Mouse (Mus musculus) embryonic facial prominence, embryonic 11.5 days (tissue): Measurements from ENCODE around the gene Utp15. TPM values are rescaled to one million over a fixed set of nuclear protein-coding genes. Genes with fewer than 3 reads are reported as not detected.

Experiments
- ATAC-seq: fragments of 200-750 bp; cut with Nextera tagmentation; replicated peaks from 2 replicates; pipeline ENCODE4 v1.8.0; 2017; ENCODE audit warnings: low read depth; ENCODE audit not compliant: insufficient number of reproducible peaks, low FRiP score, low TSS enrichment
- DNase-seq: peaks from one replicate; pipeline ENCODE4 v3.0.0-alpha.2; 2015; ENCODE audit warnings: low spot score
- H3K27ac ChIP-seq: fragments of 300-500 bp; sonication (generic); replicated peaks from 2 replicates; pipeline ENCODE4 v1.5.1; 2014; ENCODE audit warnings: mild to moderate bottlenecking, low read depth, low read length, control low read depth
- H3K27me3 ChIP-seq: fragments of 300-500 bp; sonication (generic); 2 replicates; pipeline ENCODE4 v1.6.1; 2014; ENCODE audit warnings: mild to moderate bottlenecking, low read length, moderate library complexity, mixed read lengths; ENCODE audit not compliant: control insufficient read depth, insufficient read depth
- H3K36me3 ChIP-seq: fragments of 300-500 bp; sonication (generic); replicated peaks from 2 replicates; pipeline ENCODE4 v1.6.1; 2014; ENCODE audit warnings: low read depth, mild to moderate bottlenecking, low read length, moderate library complexity, mixed read lengths; ENCODE audit not compliant: control insufficient read depth, insufficient read depth
- H3K4me1 ChIP-seq: fragments of 300-500 bp; sonication (generic); 2 replicates; pipeline ENCODE4 v1.6.1; 2014; ENCODE audit warnings: low read length, mixed read lengths; ENCODE audit not compliant: control insufficient read depth, insufficient read depth
- H3K4me2 ChIP-seq: fragments of 300-500 bp; sonication (generic); 2 replicates; pipeline ENCODE4 v1.6.1; 2014; ENCODE audit warnings: low read depth, mild to moderate bottlenecking, control low read depth, low read length, moderate library complexity
- H3K4me3 ChIP-seq: fragments of 300-500 bp; sonication (generic); 2 replicates; pipeline ENCODE4 v1.5.1; 2014; ENCODE audit warnings: low read depth, low read length, control low read depth
- H3K9ac ChIP-seq: fragments of 300-500 bp; sonication (generic); replicated peaks from 2 replicates; pipeline ENCODE4 v1.6.1; 2014; ENCODE audit warnings: mild to moderate bottlenecking, control low read depth, low read length
- H3K9me3 ChIP-seq: fragments of 300-500 bp; sonication (generic); replicated peaks from 2 replicates; pipeline ENCODE4 v1.6.1; 2016; ENCODE audit warnings: mild to moderate bottlenecking, low read length, inconsistent platforms, mixed read lengths; ENCODE audit not compliant: control insufficient read depth
- WGBS: fragments of 180-500 bp; shearing (Covaris S2); extraction: QIAGEN DNeasy Blood & Tissue Kit; methylation state at CpG from one replicate; pipeline ENCODE4 v1.1.7; 2014; 5-methylcytosine and 5-hydroxymethylcytosine counted together
- polyA plus RNA-seq: library from polyadenylated mRNA; unstranded; fragments of >200 nt; fragmentation: Nextera tagmentation; extraction: Ambion mirVana; gene quantifications from 2 replicates; pipeline ENCODE4 v1.2.1, GENCODE M21; 2014

The Utp15 gene
- 45.3 and 46.3 TPM in 2 replicates for polyA plus RNA-seq

GRCm38 (mm10) chr13:98262636-98263457, at the start of gene Utp15, which contains the start of gene Ankra2:
Utp15 (minus strand) TSS chr13:98263041.
Ankra2 (plus strand) TSS chr13:98263074.
- peak within 1 kb of the TSS; percentile 56 for H3K27ac ChIP-seq
- H3K9ac ChIP-seq, result peak within 1 kb of the TSS; percentile 79

GRCm38 (mm10) chr13:98311597-98311996, 48.8 kb upstream of the Utp15 start:
- no peak overlapping the region for H3K27ac ChIP-seq
- no peaks in the 10 kb centered on the region for H3K4me1 ChIP-seq
- H3K36me3 ChIP-seq, result peaks cover 2% of the 10 kb centered on the region
- H3K4me3 ChIP-seq, result no peak overlapping the region
- no peak for ATAC-seq
- no peak for DNase-seq
- no peak overlapping the region for H3K9ac ChIP-seq
- WGBS, result 94% methylated on average over 5 of the region's 5 CpGs
- H3K27me3 ChIP-seq, result no peaks in the 10 kb centered on the region
- no peak overlapping the region for H3K4me2 ChIP-seq
- H3K9me3 ChIP-seq, result no peaks in the 10 kb centered on the region

More at GRCm38 (mm10) chr13:98262636-98263457, at the start of gene Utp15, which contains the start of gene Ankra2:
- peak; percentile 100 for DNase-seq
- Histone ChIP-seq H3K4me2 (peak within 1 kb of the TSS; percentile 62), H3K27me3 (no peaks in the 10 kb centered on the region), H3K4me3 (peak within 1 kb of the TSS; percentile 78), H3K9me3 (no peaks in the 10 kb centered on the region), H3K4me1 (no peaks in the 10 kb centered on the region), H3K36me3 (peaks cover 2% of the 10 kb centered on the region; the same call in 1 of the 2 replicates)
- ATAC-seq, result peak; percentile 99
- WGBS, result under 1% methylated on average over 71 of the region's 71 CpGs

DNA sequence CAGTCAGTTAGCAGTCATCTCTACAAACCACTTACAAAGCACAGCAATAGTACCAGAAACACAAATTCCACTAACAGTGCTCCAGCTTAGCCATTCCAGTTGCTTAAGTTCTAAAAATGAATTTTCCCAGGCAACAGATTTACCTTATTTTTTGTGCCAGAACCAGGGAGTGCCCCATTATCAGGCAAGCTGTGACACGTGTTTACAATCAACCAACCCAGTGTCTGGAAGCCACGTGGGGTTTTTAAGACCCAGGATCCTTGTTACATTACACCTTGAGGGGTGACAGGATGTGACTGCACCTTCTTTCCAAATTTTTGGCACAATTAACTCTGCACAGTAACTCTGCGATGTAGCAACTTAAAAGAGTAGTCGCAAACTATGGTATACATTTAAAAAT, 45.9 kb upstream of the Utp15 start:
- no peaks in the 10 kb centered on the region for H3K4me1 ChIP-seq
- H3K9ac ChIP-seq, result no peak overlapping the region
- no peak for DNase-seq
- H3K4me3 ChIP-seq, result no peak overlapping the region
- no peak overlapping the region for H3K4me2 ChIP-seq
- no peak for ATAC-seq
- H3K9me3 ChIP-seq, result no peaks in the 10 kb centered on the region
- no peaks in the 10 kb centered on the region for H3K27me3 ChIP-seq
- WGBS, result 72% methylated on average over 4 of the region's 4 CpGs
- H3K36me3 ChIP-seq, result peaks cover 2% of the 10 kb centered on the region
- H3K27ac ChIP-seq, result no peak overlapping the region

GRCm38 (mm10) chr13:98308004-98308403, 45.2 kb upstream of the Utp15 start:
- 79% methylated on average over 5 of the region's 5 CpGs for WGBS
- Histone ChIP-seq H3K36me3 (peaks cover 2% of the 10 kb centered on the region), H3K9ac (no peak overlapping the region), H3K4me1 (no peaks in the 10 kb centered on the region), H3K4me2 (no peak overlapping the region), H3K27ac (no peak overlapping the region), H3K4me3 (no peak overlapping the region), H3K27me3 (no peaks in the 10 kb centered on the region), H3K9me3 (no peaks in the 10 kb centered on the region)
- ATAC-seq (no peak), DNase-seq (no peak)

DNA sequence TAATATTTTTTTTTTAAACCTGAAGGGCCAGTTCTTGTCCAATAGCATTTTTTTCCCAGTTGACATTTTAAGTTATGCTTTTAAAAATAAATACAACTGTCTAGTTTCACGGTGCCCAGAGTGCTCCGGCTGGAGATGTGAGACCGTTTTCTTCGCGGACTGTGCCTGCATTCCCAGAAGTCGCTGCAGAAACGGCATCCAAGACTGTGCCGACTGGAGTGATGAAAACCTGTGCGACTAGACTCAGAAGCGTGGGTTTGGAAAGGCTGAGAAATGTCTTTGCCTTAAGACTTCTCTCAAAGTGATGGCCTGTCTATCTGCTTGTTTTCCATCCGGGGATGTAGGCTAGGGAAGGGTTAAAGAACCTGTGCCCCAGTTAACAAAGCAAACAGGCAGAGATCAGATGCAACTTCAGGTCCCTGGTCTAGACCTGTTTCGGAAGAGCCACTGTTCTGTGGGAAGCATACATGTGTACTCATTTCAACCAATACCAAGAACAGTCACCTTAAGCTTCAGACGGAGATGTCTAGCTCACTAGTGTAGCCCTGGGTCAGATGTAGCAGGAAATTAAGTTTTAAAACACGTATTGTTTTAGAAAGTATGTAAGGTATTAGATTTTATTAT, 44.1 kb upstream of the Utp15 start:
- Histone ChIP-seq H3K27ac (no peak overlapping the region), H3K4me3 (no peak overlapping the region), H3K36me3 (peaks cover 2% of the 10 kb centered on the region), H3K4me1 (no peaks in the 10 kb centered on the region), H3K9me3 (no peaks in the 10 kb centered on the region), H3K27me3 (no peaks in the 10 kb centered on the region), H3K4me2 (no peak overlapping the region), H3K9ac (no peak overlapping the region)
- DNase-seq (no peak), ATAC-seq (no peak)
- WGBS, result 51% methylated on average over 14 of the region's 14 CpGs

GRCm38 (mm10) chr13:98306393-98306792, 43.6 kb upstream of the Utp15 start:
- H3K9me3 ChIP-seq, result no peaks in the 10 kb centered on the region
- ATAC-seq, result no peak
- H3K27me3 ChIP-seq, result no peaks in the 10 kb centered on the region
- peaks cover 2% of the 10 kb centered on the region for H3K36me3 ChIP-seq
- H3K4me2 ChIP-seq, result no peak overlapping the region
- H3K4me3 ChIP-seq, result no peak overlapping the region
- no peaks in the 10 kb centered on the region for H3K4me1 ChIP-seq
- no peak overlapping the region for H3K27ac ChIP-seq
- no peak overlapping the region for H3K9ac ChIP-seq
- DNase-seq, result no peak
- WGBS, result 46% methylated on average over 5 of the region's 5 CpGs

- H3K36me3 ChIP-seq, result no peaks in the 10 kb centered on the region; the same call in 1 of the 2 replicates
- 90% methylated on average over 9 of the region's 9 CpGs for WGBS
- H3K27ac ChIP-seq, result no peak overlapping the region
- no peak overlapping the region for H3K4me2 ChIP-seq
- no peaks in the 10 kb centered on the region for H3K27me3 ChIP-seq
- no peaks in the 10 kb centered on the region for H3K4me1 ChIP-seq
- H3K4me3 ChIP-seq, result no peak overlapping the region
- DNase-seq (no peak), ATAC-seq (no peak)
- H3K9ac ChIP-seq, result no peak overlapping the region
- no peaks in the 10 kb centered on the region for H3K9me3 ChIP-seq
Measured at GRCm38 (mm10) chr13:98305257-98305656, 42.4 kb upstream of the Utp15 start.
